Mouse (Mus musculus) heart, embryonic 12.5 days (tissue): Measurements from ENCODE around the gene Cnbd2. TPM values are rescaled to one million over a fixed set of nuclear protein-coding genes. Genes with fewer than 3 reads are reported as not detected.
"Not testable (repeated sequence)": the region's sequence is repeated elsewhere in the genome, so short reads cannot be mapped to it uniquely, and the experiment has no call there.

ENCODE experiments used
- ATAC-seq: fragments of 200-750 bp; cut with Nextera tagmentation; 2 replicates; pipeline ENCODE4 v1.8.0; 2017; ENCODE audit warnings: moderate TSS enrichment, moderate library complexity; ENCODE audit not compliant: insufficient number of reproducible peaks, low FRiP score
- H3K27ac ChIP-seq: fragments of 300-500 bp; sonication (generic); 2 replicates; pipeline ENCODE4 v1.5.1; 2016; ENCODE audit warnings: mild to moderate bottlenecking, moderate library complexity; ENCODE audit not compliant: poor library complexity, severe bottlenecking
- H3K27me3 ChIP-seq: fragments of 300-500 bp; sonication (generic); replicated peaks from 2 replicates; pipeline ENCODE4 v1.6.1; 2016; ENCODE audit warnings: mild to moderate bottlenecking, moderate library complexity
- H3K36me3 ChIP-seq: fragments of 300-500 bp; sonication (generic); 2 replicates; pipeline ENCODE4 v1.6.1; 2016; ENCODE audit warnings: mild to moderate bottlenecking, moderate library complexity
- H3K4me1 ChIP-seq: fragments of 300-500 bp; sonication (generic); replicated peaks from 2 replicates; pipeline ENCODE4 v1.6.1; 2016; ENCODE audit warnings: mild to moderate bottlenecking
- H3K4me2 ChIP-seq: fragments of 300-500 bp; sonication (generic); 2 replicates; pipeline ENCODE4 v1.6.1; 2016; ENCODE audit warnings: mild to moderate bottlenecking, moderate library complexity
- H3K4me3 ChIP-seq: fragments of 300-500 bp; sonication (generic); 2 replicates; pipeline ENCODE4 v1.5.1; 2016; ENCODE audit warnings: mild to moderate bottlenecking
- H3K9ac ChIP-seq: fragments of 300-500 bp; sonication (generic); 2 replicates; pipeline ENCODE4 v1.6.1; 2016; ENCODE audit warnings: mild to moderate bottlenecking, moderate library complexity
- H3K9me3 ChIP-seq: fragments of 300-500 bp; sonication (generic); replicated peaks from 2 replicates; pipeline ENCODE4 v1.6.1; 2016; ENCODE audit warnings: mild to moderate bottlenecking, moderate library complexity
- WGBS: fragments of 180-500 bp; shearing (Covaris S2); methylation state at CpG from one replicate; pipeline ENCODE4 v1.1.7; 2016; 5-methylcytosine and 5-hydroxymethylcytosine counted together
- polyA plus RNA-seq: library from polyadenylated mRNA; unstranded; fragments of >200 nt; fragmentation: Nextera tagmentation; extraction: Ambion mirVana; gene quantifications from 2 replicates; pipeline ENCODE4 v1.2.1, GENCODE M21; 2016

The Cnbd2 gene
- polyA plus RNA-seq, 1 experiment from 2014 or later, result 3.3 TPM

- H3K4me1 ChIP-seq, H3K9ac ChIP-seq, H3K36me3 ChIP-seq, H3K4me3 ChIP-seq, H3K27me3 ChIP-seq, ATAC-seq, H3K27ac ChIP-seq, H3K4me2 ChIP-seq, H3K9me3 ChIP-seq: not testable (repeated sequence)
- 78% methylated on average over 7 of the region's 7 CpGs for WGBS
Observed at GRCm38 (mm10) chr2:156411348-156411747, 99.2 kb downstream of the Cnbd2 start.

- WGBS, result 56% methylated on average over 2 of the region's 2 CpGs
- no peak overlapping the region for H3K9ac ChIP-seq
- H3K27me3 ChIP-seq, result peaks cover 18% of the 10 kb centered on the region
- H3K4me1 ChIP-seq, result no peaks in the 10 kb centered on the region
- no peak for ATAC-seq
- no peaks in the 10 kb centered on the region for H3K36me3 ChIP-seq
- no peak overlapping the region for H3K4me3 ChIP-seq
- no peak overlapping the region for H3K4me2 ChIP-seq
- H3K27ac ChIP-seq, result no peak overlapping the region
- no peaks in the 10 kb centered on the region for H3K9me3 ChIP-seq
Observed at GRCm38 (mm10) chr2:156414996-156415395, 102.9 kb downstream of the Cnbd2 start.

- no peak overlapping the region for H3K4me3 ChIP-seq
Observed at GRCm38 (mm10) chr2:156415674-156416073, 103.6 kb downstream of the Cnbd2 start.

GRCm38 (mm10) chr2:156417194-156417593 is 105.1 kb downstream of the Cnbd2 start:
- Histone ChIP-seq H3K36me3 (no peaks in the 10 kb centered on the region), H3K4me3 (no peak overlapping the region), H3K4me1 (peaks cover 10% of the 10 kb centered on the region), H3K9me3 (no peaks in the 10 kb centered on the region), H3K27me3 (peaks cover 33% of the 10 kb centered on the region), H3K9ac (no peak overlapping the region), H3K27ac (no peak overlapping the region), H3K4me2 (no peak overlapping the region)
- no peak for ATAC-seq
- WGBS, result 64% methylated on average over 1 of the region's 1 CpGs

More at GRCm38 (mm10) chr2:156415674-156416073, 103.6 kb downstream of the Cnbd2 start:
- no peak overlapping the region for H3K4me2 ChIP-seq
- H3K9me3 ChIP-seq, result no peaks in the 10 kb centered on the region
- peaks cover 24% of the 10 kb centered on the region for H3K27me3 ChIP-seq
- ATAC-seq, result no peak
- H3K27ac ChIP-seq, result no peak overlapping the region
- no peaks in the 10 kb centered on the region for H3K4me1 ChIP-seq
- WGBS, result 67% methylated on average over 5 of the region's 5 CpGs
- no peak overlapping the region for H3K9ac ChIP-seq
- no peaks in the 10 kb centered on the region for H3K36me3 ChIP-seq

- Histone ChIP-seq H3K27ac (no peak overlapping the region), H3K4me3 (no peak overlapping the region), H3K9ac (no peak overlapping the region), H3K4me2 (no peak overlapping the region), H3K9me3 (no peaks in the 10 kb centered on the region), H3K36me3 (no peaks in the 10 kb centered on the region), H3K27me3 (peaks cover 39% of the 10 kb centered on the region), H3K4me1 (peaks cover 17% of the 10 kb centered on the region)
- 60% methylated on average over 5 of the region's 5 CpGs for WGBS
- ATAC-seq, result no peak
Observed at GRCm38 (mm10) chr2:156418467-156418866, 106.4 kb downstream of the Cnbd2 start.

GRCm38 (mm10) chr2:156420327-156420693 is 108.2 kb downstream of the Cnbd2 start:
- Histone ChIP-seq H3K9me3 (no peaks in the 10 kb centered on the region), H3K9ac (peak overlapping the region; percentile 75), H3K4me3 (peak overlapping the region; percentile 64), H3K36me3 (no peaks in the 10 kb centered on the region), H3K4me1 (peaks cover 17% of the 10 kb centered on the region), H3K4me2 (peak overlapping the region; percentile 100), H3K27ac (no peak overlapping the region), H3K27me3 (peaks cover 48% of the 10 kb centered on the region)
- WGBS, result 12% methylated on average over 14 of the region's 14 CpGs
- no peak for ATAC-seq

GRCm38 (mm10) chr2:156420694-156421380 is 108.7 kb downstream of the Cnbd2 start, which contains the start of gene Epb41l1:
Gene Epb41l1 (plus strand): TSS chr2:156420909.
- Histone ChIP-seq H3K4me2 (peak within 1 kb of the TSS; percentile 100), H3K4me3 (peak within 1 kb of the TSS; percentile 64), H3K9me3 (no peaks in the 10 kb centered on the region), H3K4me1 (peaks cover 17% of the 10 kb centered on the region), H3K9ac (peak within 1 kb of the TSS; percentile 75), H3K36me3 (no peaks in the 10 kb centered on the region), H3K27ac (no peak within 1 kb of the TSS), H3K27me3 (peaks cover 48% of the 10 kb centered on the region)
- 1% methylated on average over 76 of the region's 76 CpGs for WGBS
- peak; percentile 60 for ATAC-seq

GRCm38 (mm10) chr2:156421381-156422110 is 109.4 kb downstream of the Cnbd2 start:
- Histone ChIP-seq H3K9ac (peak overlapping the region; percentile 75), H3K36me3 (no peaks in the 10 kb centered on the region), H3K27ac (no peak overlapping the region), H3K4me1 (peaks cover 17% of the 10 kb centered on the region), H3K9me3 (no peaks in the 10 kb centered on the region), H3K4me3 (peak overlapping the region; percentile 64), H3K4me2 (peak overlapping the region; percentile 100), H3K27me3 (peaks cover 48% of the 10 kb centered on the region)
- ATAC-seq, result peak; percentile 70
- WGBS, result under 1% methylated on average over 36 of the region's 36 CpGs

GRCm38 (mm10) chr2:156422631-156423030 is 110.5 kb downstream of the Cnbd2 start:
- H3K4me3 ChIP-seq, result 0 out of 2 replicates have a peak overlapping the region, but pooled peaks have one; percentile 7
- H3K4me2 ChIP-seq, result peak overlapping the region; percentile 41
- H3K9me3 ChIP-seq, result no peaks in the 10 kb centered on the region
- peaks cover 17% of the 10 kb centered on the region for H3K4me1 ChIP-seq
- peaks cover 48% of the 10 kb centered on the region for H3K27me3 ChIP-seq
- H3K36me3 ChIP-seq, result no peaks in the 10 kb centered on the region
- no peak for ATAC-seq
- no peak overlapping the region for H3K27ac ChIP-seq
- no peak overlapping the region for H3K9ac ChIP-seq
- WGBS, result 4% methylated on average over 8 of the region's 8 CpGs

GRCm38 (mm10) chr2:156423672-156424071 is 111.6 kb downstream of the Cnbd2 start:
- no peak overlapping the region for H3K4me2 ChIP-seq
- H3K27me3 ChIP-seq, result peaks cover 39% of the 10 kb centered on the region
- no peak overlapping the region for H3K4me3 ChIP-seq
- H3K36me3 ChIP-seq, result no peaks in the 10 kb centered on the region
- WGBS, result 68% methylated on average over 4 of the region's 4 CpGs
- H3K27ac ChIP-seq, result no peak overlapping the region
- H3K9me3 ChIP-seq, result no peaks in the 10 kb centered on the region
- no peak for ATAC-seq
- H3K4me1 ChIP-seq, result peaks cover 17% of the 10 kb centered on the region
- H3K9ac ChIP-seq, result no peak overlapping the region
